Mouse (Mus musculus): Measurements from ENCODE around the gene Vma21-ps. TPM values are rescaled to one million over a fixed set of nuclear protein-coding genes. Genes with fewer than 3 reads are reported as not detected.

Gene Vma21-ps
- polyA plus RNA-seq (2015; fragmentation: Nextera tagmentation; extraction: Ambion mirVana), result 0.92 TPM in 1 of 2 replicates, not detected in the other

GRCm38 (mm10) chr4:52497144-52497543, at the start of gene Vma21-ps:
Vma21-ps (minus strand) TSS chr4:52497244.

Other genes with a start within 250 kb of the Vma21-ps start
- 38.1 and 59.2 TPM in 2 replicates for gene Smc2, start 58.0 kb downstream of the Vma21-ps start, polyA plus RNA-seq (2015; fragmentation: Nextera tagmentation; extraction: Ambion mirVana)
- gene Toporsl, start 99.0 kb upstream of the Vma21-ps start, polyA plus RNA-seq (2015; fragmentation: Nextera tagmentation; extraction: Ambion mirVana), result not detected in 2 replicates

Data from urinary bladder, postnatal 0 days (tissue).